In genomic region chr12:25096640-25097051, GRCm38 (mm10) we compare ENCODE assay signal across 8 mouse cellular contexts. TPM values are rescaled to one million over a fixed set of nuclear protein-coding genes. Genes with fewer than 3 reads are reported as not detected.
DNase-seq lines count a peak whose midpoint lies in the region; ATAC-seq and TF ChIP-seq lines count a peak whose summit lies in the region.

No protein-coding gene starts in this region.

- H3K27ac ChIP-seq in forebrain, embryonic 15.5 days (replicated peaks), result peak overlapping the region; percentile 93
- H3K27ac ChIP-seq in olfactory bulb, adult 2 months (ENCODE audit: insufficient read depth, low read depth, low read length), result peak overlapping the region; percentile 62

- peak; percentile 3 for DNase-seq in gastrocnemius, adult 18-20 months (ENCODE audit: low spot score)
- DNase-seq in gastrocnemius, postnatal 36 days, result no peak
- DNase-seq in kidney, postnatal 36 days, result peak; percentile 44 to 54
- no peak for DNase-seq in Muller cell, postnatal 12 days (ENCODE audit: inconsistent ontology term)

- H3K4me3 ChIP-seq in E14TG2a.4 (replicated peaks; ENCODE audit: low read length), result peak overlapping the region; percentile 87
- peak overlapping the region; percentile 85 for H3K4me3 ChIP-seq in forebrain, embryonic 15.5 days
- H3K4me3 ChIP-seq in olfactory bulb, adult 2 months (ENCODE audit: insufficient read depth, low read depth, low read length), result peak overlapping the region; percentile 62

- peaks cover 63% of the 10 kb centered on the region for H3K4me1 ChIP-seq in E14TG2a.4 (replicated peaks; ENCODE audit: low read depth, low read length)
- peaks cover 60% of the 10 kb centered on the region for H3K4me1 ChIP-seq in forebrain, embryonic 15.5 days
- peaks cover 40% of the 10 kb centered on the region for H3K4me1 ChIP-seq in olfactory bulb, adult 2 months (ENCODE audit: control insufficient read depth, insufficient read depth, low read length)

- ATAC-seq in forebrain, embryonic 15.5 days (replicated peaks), result no peak
- ATAC-seq in megakaryocyte-erythroid progenitor cell, adult 5-6 weeks (replicated peaks; ENCODE audit: low FRiP score, low TSS enrichment, poor library complexity, severe bottlenecking), result no peak

- H3K36me3 ChIP-seq in E14TG2a.4 (ENCODE audit: insufficient read depth, low read length), result no peaks in the 10 kb centered on the region
- H3K36me3 ChIP-seq in forebrain, embryonic 15.5 days, result no peaks in the 10 kb centered on the region

- H3K9me3 ChIP-seq in E14TG2a.4 (ENCODE audit: low read length), result no peaks in the 10 kb centered on the region
- no peaks in the 10 kb centered on the region for H3K9me3 ChIP-seq in forebrain, embryonic 15.5 days

- H3K4me2 ChIP-seq in forebrain, embryonic 15.5 days (replicated peaks), result peak overlapping the region; percentile 95

- TF ChIP-seq CTCF in E14TG2a.4 (conservative IDR thresholded peaks at IDR 0.05; ENCODE audit: low read length), result no peak
- TF ChIP-seq CTCF in olfactory bulb, adult 2 months (IDR thresholded peaks at IDR 0.05; ENCODE audit: insufficient read depth, low read depth, low read length), result no peak

- H3K27me3 ChIP-seq in E14TG2a.4 (ENCODE audit: insufficient read depth, low read length), result peaks cover 44% of the 10 kb centered on the region
- 0 out of 2 replicates have a peak, but pooled peaks cover 3% of the 10 kb centered on the region for H3K27me3 ChIP-seq in forebrain, embryonic 15.5 days

- under 1% methylated on average over 15 of the region's 15 CpGs for WGBS in forebrain, embryonic 15.5 days
- WGBS in olfactory bulb, adult 2 months, result 11% methylated on average over 15 of the region's 15 CpGs

- intact Hi-C loops in gastrocnemius, postnatal 36 days (cut with DNase I), result loop anchor here (10.0 kb wide), 2 partner anchors 768 to 978 kb away; no protein-coding TSS in a partner anchor

- TF ChIP-seq POLR2A in olfactory bulb, adult 2 months (IDR thresholded peaks at IDR 0.05; ENCODE audit: insufficient read depth, low read depth, low read length), result no peak

- peak overlapping the region; percentile 54 for H3K9ac ChIP-seq in forebrain, embryonic 15.5 days (replicated peaks)

RNA-seq across cellular contexts. Expression of gene Id2, which starts 0.3 kb away (rescaled TPM):
- 1 to 10 TPM; 2.6 to 3.5 TPM for total RNA-seq in gastrocnemius, adult 18-20 months (2021)
- total RNA-seq in gastrocnemius, postnatal 36 days (2021), result 1 to 10 TPM; 2.6 to 2.9 TPM
- polyA plus RNA-seq in forebrain, embryonic 15.5 days (2015; fragmentation: Nextera tagmentation; extraction: Ambion mirVana), result 509 and 581 TPM in 2 replicates
- polyA plus RNA-seq in olfactory bulb, adult 2 months (2012; ENCODE audit: insufficient read depth, insufficient read length, low replicate concordance, missing spikeins), result not detected in 2 replicates
- 7.7 and 25.1 TPM in 2 replicates for total RNA-seq in megakaryocyte-erythroid progenitor cell, adult 5-6 weeks (2014; fragmentation: Nextera tagmentation)
- 7.5 and 25.9 TPM in 2 replicates for total RNA-seq in megakaryocyte-erythroid progenitor cell, adult 5-6 weeks (2017)

Comparison
In these comparisons a context has a peak if more than half of its experiments do, and no peak if none do; other contexts are left out.
1. DNase-seq: peak in gastrocnemius, adult 18-20 months (single experiment) and kidney, postnatal 36 days (2 of 2); none in gastrocnemius, postnatal 36 days (0 of 2) and Muller cell, postnatal 12 days (single experiment).
2. Peak in every context shown above with its lines, with median percentiles within 50 percentile points of each other: H3K4me3 ChIP-seq.